Mouse (Mus musculus) stomach, postnatal 0 days (tissue): ENCODE measurements around the gene Lrrc15.

ENCODE experiments used
- CTCF ChIP-seq: IDR thresholded peaks from 2 replicates; pipeline ENCODE4 v1.5.1; 2016; ENCODE audit warnings: antibody characterized with exemption, low read depth, mild to moderate bottlenecking, moderate library complexity
- EP300 ChIP-seq: optimal IDR thresholded peaks from 2 replicates; pipeline ENCODE3; 2016; ENCODE audit warnings: antibody characterized with exemption

GRCm38 (mm10) chr16:30282844-30283495 is at the start of gene Lrrc15:
- TF ChIP-seq CTCF (peak; percentile 54), EP300 (no peak)
